Mouse (Mus musculus): Measurements from ENCODE around the gene Hjurp. TPM values are rescaled to one million over a fixed set of nuclear protein-coding genes. Genes with fewer than 3 reads are reported as not detected.
"Not testable (repeated sequence)": the region's sequence is repeated elsewhere in the genome, so short reads cannot be mapped to it uniquely, and the experiment has no call there.

Hjurp gene
- polyA plus RNA-seq, 1 experiment from 2014 or later = 21.9 TPM

DNA sequence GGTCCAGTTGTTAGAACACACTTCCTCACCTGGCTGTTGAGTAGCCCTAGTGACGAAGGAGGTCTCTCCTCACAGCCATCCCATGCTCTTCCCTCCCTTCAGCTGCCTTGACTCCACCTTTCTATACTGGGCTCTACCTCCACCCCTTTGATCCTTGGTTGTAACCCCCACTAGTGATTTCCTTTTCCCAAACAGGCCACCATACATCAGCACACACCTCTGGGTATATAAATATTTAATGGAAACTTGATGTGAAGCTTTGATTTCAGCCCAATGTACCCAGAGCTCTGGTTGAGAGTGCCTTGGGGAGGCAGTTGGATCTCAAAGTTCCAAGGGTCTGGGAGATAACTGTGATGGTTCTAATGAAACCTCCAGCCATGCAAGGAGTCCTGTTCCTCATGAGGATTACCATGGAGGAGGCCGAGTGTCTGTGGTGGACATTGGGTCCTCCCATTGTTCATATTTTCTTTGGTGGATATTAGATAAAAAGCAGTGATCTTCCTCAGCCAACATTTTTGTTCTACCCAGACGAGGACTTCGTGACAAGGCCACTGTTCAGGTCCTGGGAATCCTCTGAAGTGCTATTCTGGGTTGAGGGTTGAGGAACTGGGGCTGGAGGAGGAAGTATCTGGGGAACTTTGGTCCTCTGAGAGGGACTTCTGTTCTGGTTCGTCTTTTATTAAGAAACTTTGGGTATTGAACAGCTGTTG lies 50.6 kb downstream of the Hjurp start, which contains the start of gene Mroh2a:
Gene Mroh2a (plus strand): TSS at position 317 of the 710 bp plus-strand sequence.
- Histone ChIP-seq H3K4me2 (replicated peaks; ENCODE audit: low read depth, low read length) (no peak within 1 kb of the TSS), H3K27me3 (replicated peaks; ENCODE audit: insufficient read depth, low read length) (no peaks in the 10 kb centered on the region), H3K27ac (ENCODE audit: low read length) (no peak within 1 kb of the TSS), H3K9me3 (ENCODE audit: low read length) (peaks cover 50% of the 10 kb centered on the region), H3K36me3 (ENCODE audit: insufficient read depth, low read length) (no peaks in the 10 kb centered on the region), H3K9ac (replicated peaks; ENCODE audit: low read depth) (no peak within 1 kb of the TSS), H3K4me1 (ENCODE audit: insufficient read depth, low read depth, low read length) (no peaks in the 10 kb centered on the region), H3K4me3 (ENCODE audit: low read depth, low read length) (no peak within 1 kb of the TSS)
- ATAC-seq (no peak), DNase-seq (ENCODE audit: low spot score) (no peak)
- WGBS = 43% methylated on average over 5 of the region's 5 CpGs
- no peak for TF ChIP-seq CTCF (IDR thresholded peaks at IDR 0.05)
- no peak for TF ChIP-seq EP300 (IDR thresholded peaks at IDR 0.05)

DNA sequence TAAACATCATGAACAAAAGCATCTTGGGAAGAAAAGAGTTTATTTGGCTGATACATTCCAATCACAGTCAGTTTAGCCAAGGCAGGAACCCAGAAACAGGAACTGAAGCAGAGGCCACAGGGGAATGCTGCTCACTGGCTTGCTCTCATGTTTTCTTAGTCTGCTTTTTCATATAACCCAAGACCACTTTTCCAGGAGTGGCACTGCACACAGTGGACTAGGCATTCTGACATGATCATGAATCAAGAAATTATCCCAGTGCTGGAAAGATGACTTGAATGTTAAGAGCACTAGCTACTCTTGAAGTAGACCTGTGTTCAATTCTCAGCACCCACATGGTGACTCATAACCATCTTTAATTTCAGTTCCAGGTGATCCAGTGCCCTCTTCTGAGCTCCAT lies 51.7 kb downstream of the Hjurp start:
- no peak overlapping the region for H3K4me3 ChIP-seq (ENCODE audit: low read depth, low read length)
- no peak for TF ChIP-seq CTCF (IDR thresholded peaks at IDR 0.05)
- TF ChIP-seq EP300 (IDR thresholded peaks at IDR 0.05) = no peak
- ATAC-seq = no peak
- H3K9ac ChIP-seq (replicated peaks; ENCODE audit: low read depth) = no peak overlapping the region
- no peaks in the 10 kb centered on the region for H3K27me3 ChIP-seq (replicated peaks; ENCODE audit: insufficient read depth, low read length)
- no peak overlapping the region for H3K27ac ChIP-seq (ENCODE audit: low read length)
- no peaks in the 10 kb centered on the region for H3K36me3 ChIP-seq (ENCODE audit: insufficient read depth, low read length)
- peaks cover 41% of the 10 kb centered on the region for H3K9me3 ChIP-seq (ENCODE audit: low read length)
- DNase-seq (ENCODE audit: low spot score) = no peak
- H3K4me2 ChIP-seq (replicated peaks; ENCODE audit: low read depth, low read length) = no peak overlapping the region
- no peaks in the 10 kb centered on the region for H3K4me1 ChIP-seq (ENCODE audit: insufficient read depth, low read depth, low read length)

DNA sequence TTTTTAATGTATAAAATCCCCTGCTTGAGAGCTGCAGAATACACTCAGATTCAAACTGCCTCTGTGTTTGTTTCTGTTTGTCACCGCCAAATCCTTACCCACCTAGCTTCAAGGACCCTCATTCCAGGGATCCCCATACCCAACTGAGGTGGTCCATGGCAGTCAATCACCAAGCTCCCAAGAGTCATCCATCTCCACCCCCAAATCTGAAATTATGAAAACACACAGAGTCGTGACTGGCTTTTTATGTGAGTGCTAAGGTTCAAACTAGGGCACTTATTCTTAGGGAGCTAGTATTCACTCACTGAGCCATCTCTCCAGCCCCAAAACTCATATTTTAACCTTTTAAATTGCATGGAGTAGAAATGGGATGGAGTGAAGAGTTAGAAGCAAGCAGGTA lies 52.1 kb downstream of the Hjurp start:
- ATAC-seq; H3K9ac ChIP-seq (replicated peaks; ENCODE audit: low read depth); H3K27me3 ChIP-seq (replicated peaks; ENCODE audit: insufficient read depth, low read length); H3K4me1 ChIP-seq (ENCODE audit: insufficient read depth, low read depth, low read length); H3K4me2 ChIP-seq (replicated peaks; ENCODE audit: low read depth, low read length); H3K27ac ChIP-seq (ENCODE audit: low read length); H3K4me3 ChIP-seq (ENCODE audit: low read depth, low read length); H3K36me3 ChIP-seq (ENCODE audit: insufficient read depth, low read length); DNase-seq (ENCODE audit: low spot score): not testable (repeated sequence)
- 28% methylated on average over 2 of the region's 2 CpGs for WGBS
- H3K9me3 ChIP-seq (ENCODE audit: low read length) = peaks cover 36% of the 10 kb centered on the region

DNA sequence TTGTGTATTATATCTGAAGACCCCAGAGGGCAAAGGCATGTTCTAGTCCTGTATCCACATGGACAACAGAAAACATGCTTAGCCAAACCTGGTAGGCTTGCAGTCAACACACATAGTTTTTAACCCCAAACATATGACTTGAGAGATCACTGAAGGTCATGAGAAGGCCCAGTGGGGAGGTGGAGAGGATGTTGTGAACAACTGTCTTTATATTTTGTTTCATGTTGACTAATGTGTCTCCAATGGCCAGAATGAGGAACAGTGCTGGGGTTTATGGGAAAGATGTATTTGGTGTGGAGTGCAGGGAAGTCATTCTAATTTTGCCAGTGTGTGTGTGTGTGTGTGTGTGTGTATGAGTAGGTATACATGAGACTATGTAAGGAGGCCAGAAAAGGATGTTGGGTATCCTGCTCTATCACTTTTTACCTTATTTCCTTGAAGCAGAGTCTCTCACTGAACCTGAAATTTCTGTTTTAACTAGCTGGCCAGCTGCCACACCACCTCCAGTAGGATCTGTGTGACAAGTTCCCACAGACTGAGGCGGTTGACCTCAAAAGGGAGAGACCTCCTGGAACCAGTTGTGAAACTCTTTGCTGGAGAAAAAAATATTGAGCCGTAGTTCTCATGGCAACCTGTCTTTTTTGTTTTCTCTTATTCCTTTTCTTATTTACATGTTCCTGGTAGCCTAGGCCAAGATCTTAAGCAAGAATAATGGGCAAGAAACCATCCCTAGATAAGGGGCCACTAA lies 53.2 kb downstream of the Hjurp start:
- Histone ChIP-seq H3K27me3 (replicated peaks; ENCODE audit: insufficient read depth, low read length) (no peaks in the 10 kb centered on the region), H3K9ac (replicated peaks; ENCODE audit: low read depth) (no peak overlapping the region), H3K4me2 (replicated peaks; ENCODE audit: low read depth, low read length) (no peak overlapping the region), H3K4me3 (ENCODE audit: low read depth, low read length) (no peak overlapping the region), H3K4me1 (ENCODE audit: insufficient read depth, low read depth, low read length) (no peaks in the 10 kb centered on the region), H3K36me3 (ENCODE audit: insufficient read depth, low read length) (no peaks in the 10 kb centered on the region), H3K27ac (ENCODE audit: low read length) (no peak overlapping the region), H3K9me3 (ENCODE audit: low read length) (peaks cover 28% of the 10 kb centered on the region)
- DNase-seq (ENCODE audit: low spot score) = no peak
- no peak for ATAC-seq
- TF ChIP-seq CTCF (IDR thresholded peaks at IDR 0.05) (no peak), EP300 (IDR thresholded peaks at IDR 0.05) (no peak)
- WGBS = 58% methylated on average over 2 of the region's 2 CpGs

DNA sequence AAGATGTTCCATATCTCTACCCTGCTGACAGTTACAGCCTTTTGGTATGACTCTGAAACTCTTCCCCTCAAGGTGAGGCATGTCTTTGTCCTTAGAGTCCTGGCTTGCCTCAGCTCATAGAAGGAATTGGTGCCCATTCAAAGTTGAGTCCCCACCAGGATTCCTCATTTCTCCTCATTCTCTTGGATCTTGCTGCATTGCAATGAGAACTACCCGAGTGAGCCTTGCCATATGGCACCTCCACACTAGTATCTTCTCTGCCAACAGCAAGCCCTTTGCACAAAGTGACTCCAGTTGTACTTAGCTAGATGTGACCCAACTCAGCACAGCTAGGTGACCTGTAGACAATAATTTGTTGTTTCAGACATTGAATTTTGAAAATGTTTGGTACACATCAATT lies 53.8 kb downstream of the Hjurp start:
- no peak for DNase-seq (ENCODE audit: low spot score)
- H3K36me3 ChIP-seq (ENCODE audit: insufficient read depth, low read length) = no peaks in the 10 kb centered on the region

DNA sequence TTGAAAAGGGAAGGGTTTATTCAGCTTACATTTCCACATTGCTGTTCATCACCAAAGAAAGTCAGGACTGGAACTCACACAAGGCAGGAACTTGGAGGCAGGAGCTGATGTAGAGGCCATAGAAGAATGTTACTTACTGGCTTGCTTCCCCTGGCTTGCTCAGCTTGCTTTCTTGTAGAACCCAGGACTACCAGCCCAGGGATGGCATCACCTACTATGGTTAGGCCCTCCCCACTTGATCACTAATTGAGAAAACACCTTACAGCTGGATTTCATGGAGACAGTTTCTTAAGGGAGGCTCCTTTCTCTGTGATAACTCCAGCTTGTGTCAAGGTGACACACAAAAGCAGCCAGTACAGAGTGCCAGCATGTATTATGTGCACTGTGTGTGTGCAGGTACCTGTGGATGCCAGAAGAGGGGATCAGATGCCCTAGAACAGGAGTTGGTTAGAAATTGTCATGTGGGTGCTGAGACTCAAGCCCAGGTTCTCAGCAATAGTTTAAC lies 54.4 kb downstream of the Hjurp start:
- H3K4me2 ChIP-seq (replicated peaks; ENCODE audit: low read depth, low read length); H3K27ac ChIP-seq (ENCODE audit: low read length); H3K4me3 ChIP-seq (ENCODE audit: low read depth, low read length); ATAC-seq; H3K27me3 ChIP-seq (replicated peaks; ENCODE audit: insufficient read depth, low read length); DNase-seq (ENCODE audit: low spot score); H3K4me1 ChIP-seq (ENCODE audit: insufficient read depth, low read depth, low read length); H3K36me3 ChIP-seq (ENCODE audit: insufficient read depth, low read length); H3K9ac ChIP-seq (replicated peaks; ENCODE audit: low read depth): not testable (repeated sequence)
- H3K9me3 ChIP-seq (ENCODE audit: low read length) = peaks cover 17% of the 10 kb centered on the region

More for the DNA sequence above, 53.8 kb downstream of the Hjurp start:
- ATAC-seq = no peak
- H3K9me3 ChIP-seq (ENCODE audit: low read length) = peaks cover 22% of the 10 kb centered on the region
- TF ChIP-seq CTCF (IDR thresholded peaks at IDR 0.05) = no peak
- TF ChIP-seq EP300 (IDR thresholded peaks at IDR 0.05) = no peak
- H3K4me3 ChIP-seq (ENCODE audit: low read depth, low read length) = no peak overlapping the region
- no peak overlapping the region for H3K27ac ChIP-seq (ENCODE audit: low read length)
- H3K9ac ChIP-seq (replicated peaks; ENCODE audit: low read depth) = no peak overlapping the region
- no peak overlapping the region for H3K4me2 ChIP-seq (replicated peaks; ENCODE audit: low read depth, low read length)
- 43% methylated on average over 1 of the region's 1 CpGs for WGBS
- H3K4me1 ChIP-seq (ENCODE audit: insufficient read depth, low read depth, low read length) = no peaks in the 10 kb centered on the region
- no peaks in the 10 kb centered on the region for H3K27me3 ChIP-seq (replicated peaks; ENCODE audit: insufficient read depth, low read length)
